Mouse (Mus musculus) CD4-positive, CD25-positive, alpha-beta regulatory T cell, adult 2 months (primary cell): ENCODE measurements around the gene Lrch1.

Source experiments
- DNase-seq: peaks from one replicate; pipeline ENCODE4 v3.0.0-alpha.2; 2012; ENCODE audit warnings: low read depth, low spot score

The Lrch1 gene

GRCm38 (mm10) chr14:74723541-74723940, 224.1 kb downstream of the Lrch1 start:
- no peak for DNase-seq

GRCm38 (mm10) chr14:74709054-74709453, 238.6 kb downstream of the Lrch1 start:
- DNase-seq, result peak; percentile 71
